Mouse (Mus musculus) midbrain, postnatal 0 days (tissue): Measurements from ENCODE around the gene Lrba. TPM values are rescaled to one million over a fixed set of nuclear protein-coding genes. Genes with fewer than 3 reads are reported as not detected.

Experiments used
- ATAC-seq: fragments of 200-750 bp; cut with Nextera tagmentation; 2 replicates; pipeline ENCODE4 v1.8.0; 2017; ENCODE audit warnings: moderate number of reproducible peaks, mild to moderate bottlenecking, moderate TSS enrichment, moderate library complexity; ENCODE audit not compliant: low FRiP score
- DNase-seq: peaks from one replicate; pipeline ENCODE4 v3.0.0-alpha.2; 2015; ENCODE audit warnings: low spot score
- H3K27ac ChIP-seq: fragments of 300-500 bp; sonication (generic); 2 replicates; pipeline ENCODE4 v1.5.1; 2014; ENCODE audit warnings: low read depth, mild to moderate bottlenecking, low read length, mixed read lengths
- H3K27me3 ChIP-seq: fragments of 300-500 bp; sonication (generic); 2 replicates; pipeline ENCODE4 v1.6.1; 2014; ENCODE audit warnings: low read length, control low read depth, mixed read lengths; ENCODE audit not compliant: insufficient read depth
- H3K36me3 ChIP-seq: fragments of 300-500 bp; sonication (generic); 2 replicates; pipeline ENCODE4 v1.6.1; 2014; ENCODE audit warnings: low read length, control low read depth, mixed read lengths; ENCODE audit not compliant: insufficient read depth
- H3K4me1 ChIP-seq: fragments of 300-500 bp; sonication (generic); 2 replicates; pipeline ENCODE4 v1.6.1; 2014; ENCODE audit warnings: mild to moderate bottlenecking, control low read depth, antibody characterized with exemption, low read length, mixed read lengths; ENCODE audit not compliant: insufficient read depth
- H3K4me2 ChIP-seq: fragments of 300-500 bp; sonication (generic); 2 replicates; pipeline ENCODE4 v1.6.1; 2014; ENCODE audit warnings: low read depth, mild to moderate bottlenecking, low read length, mixed read lengths; ENCODE audit not compliant: poor library complexity, severe bottlenecking
- H3K4me3 ChIP-seq: fragments of 300-500 bp; sonication (generic); 2 replicates; pipeline ENCODE4 v1.5.1; 2014; ENCODE audit warnings: low read depth, mild to moderate bottlenecking, low read length, moderate library complexity
- H3K9ac ChIP-seq: fragments of 300-500 bp; sonication (generic); replicated peaks from 2 replicates; pipeline ENCODE4 v1.6.1; 2014; ENCODE audit warnings: mild to moderate bottlenecking, low read length, moderate library complexity, mixed read lengths; ENCODE audit not compliant: poor library complexity, severe bottlenecking
- H3K9me3 ChIP-seq: fragments of 300-500 bp; sonication (generic); 2 replicates; pipeline ENCODE4 v1.6.1; 2016; ENCODE audit warnings: low read length, control low read depth
- CTCF ChIP-seq: IDR thresholded peaks from 2 replicates; pipeline ENCODE4 v1.5.1; 2016; ENCODE audit warnings: antibody characterized with exemption, mild to moderate bottlenecking
- WGBS: fragments of 180-500 bp; shearing (Covaris S2); extraction: QIAGEN DNeasy Blood & Tissue Kit; methylation state at CpG from one replicate; pipeline ENCODE4 v1.1.7; 2014; 5-methylcytosine and 5-hydroxymethylcytosine counted together
- polyA plus RNA-seq: library from polyadenylated mRNA; unstranded; fragments of >200 nt; fragmentation: Nextera tagmentation; extraction: Ambion mirVana; gene quantifications from 2 replicates; pipeline ENCODE4 v1.2.1, GENCODE M21; 2015
- total RNA-seq: library from RNA; depleted of rRNA; stranded (reverse); fragments of >200 nt; gene quantifications from 2 replicates; pipeline ENCODE4 v1.2.3, GENCODE M21; 2014

Lrba gene
- total and polyA plus RNA-seq, 2 experiments from 2014 or later: 3.1 to 24.3 TPM

- WGBS: 43% methylated on average over 14 of the region's 14 CpGs
- no peak for TF ChIP-seq CTCF
- no peak overlapping the region; the same call in 1 of the 2 replicates for H3K9ac ChIP-seq
- DNase-seq (no peak), ATAC-seq (peak; percentile 32)
- H3K4me2 ChIP-seq: peak overlapping the region; percentile 20
- no peaks in the 10 kb centered on the region for H3K27me3 ChIP-seq
- no peaks in the 10 kb centered on the region for H3K9me3 ChIP-seq
- H3K4me3 ChIP-seq: no peak overlapping the region
- peak overlapping the region; percentile 4; the same call in 1 of the 2 replicates for H3K27ac ChIP-seq
- H3K36me3 ChIP-seq: peaks cover 4% of the 10 kb centered on the region; the same call in 1 of the 2 replicates
- peaks cover 4% of the 10 kb centered on the region; the same call in 1 of the 2 replicates for H3K4me1 ChIP-seq
Measured at GRCm38 (mm10) chr3:86774566-86775443, 550.3 kb downstream of the Lrba start.

GRCm38 (mm10) chr3:86775444-86775828, 551.0 kb downstream of the Lrba start:
- peaks cover 4% of the 10 kb centered on the region; the same call in 1 of the 2 replicates for H3K4me1 ChIP-seq
- DNase-seq (no peak), ATAC-seq (peak; percentile 60)
- no peaks in the 10 kb centered on the region for H3K27me3 ChIP-seq
- WGBS: 55% methylated on average over 6 of the region's 6 CpGs
- no peaks in the 10 kb centered on the region for H3K9me3 ChIP-seq
- no peak overlapping the region for H3K9ac ChIP-seq
- TF ChIP-seq CTCF: no peak
- H3K36me3 ChIP-seq: peaks cover 4% of the 10 kb centered on the region; the same call in 1 of the 2 replicates
- H3K27ac ChIP-seq: peak overlapping the region; percentile 4; the same call in 1 of the 2 replicates
- no peak overlapping the region for H3K4me3 ChIP-seq
- no peak overlapping the region for H3K4me2 ChIP-seq

GRCm38 (mm10) chr3:86779704-86780103, 555.2 kb downstream of the Lrba start:
- Histone ChIP-seq H3K4me3 (no peak overlapping the region), H3K27ac (no peak overlapping the region), H3K9me3 (no peaks in the 10 kb centered on the region), H3K27me3 (no peaks in the 10 kb centered on the region), H3K4me1 (peaks cover 2% of the 10 kb centered on the region; the same call in 1 of the 2 replicates), H3K9ac (no peak overlapping the region), H3K36me3 (peaks cover 16% of the 10 kb centered on the region; the same call in 1 of the 2 replicates), H3K4me2 (no peak overlapping the region)
- DNase-seq (no peak), ATAC-seq (no peak)
- TF ChIP-seq CTCF: peak; percentile 58
- WGBS: 81% methylated on average over 4 of the region's 4 CpGs

GRCm38 (mm10) chr3:86784051-86784450, 559.6 kb downstream of the Lrba start:
- Histone ChIP-seq H3K4me3 (no peak overlapping the region), H3K27me3 (no peaks in the 10 kb centered on the region), H3K27ac (no peak overlapping the region), H3K4me2 (no peak overlapping the region), H3K36me3 (peaks cover 28% of the 10 kb centered on the region), H3K4me1 (peaks cover 7% of the 10 kb centered on the region; the same call in 1 of the 2 replicates), H3K9ac (no peak overlapping the region), H3K9me3 (no peaks in the 10 kb centered on the region)
- no peak for ATAC-seq
- WGBS: 89% methylated on average over 3 of the region's 3 CpGs
- no peak for TF ChIP-seq CTCF
- DNase-seq: no peak

GRCm38 (mm10) chr3:86784930-86785329, 560.5 kb downstream of the Lrba start:
- ATAC-seq (no peak), DNase-seq (no peak)
- WGBS: 75% methylated on average over 11 of the region's 11 CpGs
- Histone ChIP-seq H3K27me3 (no peaks in the 10 kb centered on the region), H3K4me1 (peaks cover 7% of the 10 kb centered on the region; the same call in 1 of the 2 replicates), H3K9me3 (no peaks in the 10 kb centered on the region), H3K4me2 (no peak overlapping the region), H3K36me3 (peaks cover 28% of the 10 kb centered on the region), H3K4me3 (no peak overlapping the region), H3K9ac (no peak overlapping the region), H3K27ac (no peak overlapping the region)
- no peak for TF ChIP-seq CTCF

GRCm38 (mm10) chr3:86786280-86786679, 561.8 kb downstream of the Lrba start:
- Histone ChIP-seq H3K9ac (no peak overlapping the region), H3K4me1 (peaks cover 7% of the 10 kb centered on the region; the same call in 1 of the 2 replicates), H3K4me2 (no peak overlapping the region), H3K9me3 (no peaks in the 10 kb centered on the region), H3K36me3 (peaks cover 39% of the 10 kb centered on the region), H3K27ac (peak overlapping the region; percentile 55), H3K4me3 (no peak overlapping the region), H3K27me3 (no peaks in the 10 kb centered on the region)
- 77% methylated on average over 12 of the region's 12 CpGs for WGBS
- no peak for TF ChIP-seq CTCF
- DNase-seq: no peak
- ATAC-seq: no peak
